Mouse (Mus musculus) lung, postnatal 25 days (tissue): Measurements from ENCODE around the gene Fnip2.

Experiments
- DNase-seq: peaks from one replicate; pipeline ENCODE4 v3.0.0; 2022; ENCODE audit warnings: low spot score

Fnip2 gene

GRCm38 (mm10) chr3:79413492-79413891, 154.1 kb downstream of the Fnip2 start:
- DNase-seq, result no peak

- no peak for DNase-seq
Measured at GRCm38 (mm10) chr3:79411666-79412065, 155.9 kb downstream of the Fnip2 start.

GRCm38 (mm10) chr3:79410629-79410995, 157.0 kb downstream of the Fnip2 start:
- DNase-seq, result no peak

GRCm38 (mm10) chr3:79409927-79410628, 157.5 kb downstream of the Fnip2 start:
- DNase-seq, result no peak

- DNase-seq, result no peak
Measured at GRCm38 (mm10) chr3:79408546-79408945, 159.1 kb downstream of the Fnip2 start.
